Mouse (Mus musculus) left cerebral cortex, adult 2 months (tissue): ENCODE measurements around the gene Prrx1. TPM values are rescaled to one million over a fixed set of nuclear protein-coding genes. Genes with fewer than 3 reads are reported as not detected.

Source experiments
- DNase-seq, 2 experiments: peaks; one replicate each; pipeline ENCODE4 v3.0.0; 2021 to 2022; ENCODE audit warnings: low spot score in 2 of 2, mixed read lengths in 1 of 2; ENCODE audit errors: extremely low spot score in 1 of 2
- H3K27ac ChIP-seq: fragments of 200-600 bp; 2 replicates; pipeline ENCODE4 v1.8.1; 2022
- H3K4me3 ChIP-seq: fragments of 200-600 bp; 2 replicates; pipeline ENCODE4 v1.8.1; 2022
- CTCF ChIP-seq: fragments of 200-600 bp; IDR thresholded peaks from 2 replicates; pipeline ENCODE4 v1.8.1; 2022; ENCODE audit warnings: antibody characterized with exemption, mild to moderate bottlenecking, moderate library complexity
- intact Hi-C: fragments of 180-260 bp; cut with DNase I; formaldehyde crosslinking; loops from one replicate; pipeline ENCODE4 v1.15.1; 2025
- long read RNA-seq, 2 experiments: library from polyadenylated mRNA; stranded (forward); transcript quantifications; one replicate each; pipeline ENCODE4 v2.0.0; 2021; ENCODE audit warnings: borderline mapping rate in 2 of 2
- total RNA-seq, 2 experiments: library from RNA; stranded (reverse); gene quantifications; 2 replicates each; pipeline ENCODE4 v1.2.3; 2021

Gene Prrx1
- 1 to 10 TPM; 4.4 to 6.1 TPM for total RNA-seq
- long read RNA-seq, experiment 1, full-length matches to known transcripts = 4 of 4 reads
- long read RNA-seq, experiment 1, partial matches to known transcripts = 0 of 4 reads
- long read RNA-seq, experiment 1, other reads (novel, unspliced or antisense) = 0 of 4 reads
- long read RNA-seq, experiment 2, full-length matches to known transcripts = 4 of 4 reads
- long read RNA-seq, experiment 2, partial matches to known transcripts = 0 of 4 reads
- long read RNA-seq, experiment 2, other reads (novel, unspliced or antisense) = 0 of 4 reads

GRCm38 (mm10) chr1:163313101-163313773 lies at the start of gene Prrx1:
TSS of gene Prrx1 (minus strand) at chr1:163313710.
- no peak; the same call in 1 of the 2 replicates for TF ChIP-seq CTCF
- Histone ChIP-seq H3K27ac (peak within 1 kb of the TSS; percentile 21), H3K4me3 (peak within 1 kb of the TSS; percentile 52)
- DNase-seq = no peak
- intact Hi-C loops = loop anchor here (5.0 kb wide), 1 partner anchor 89 kb away; the partner anchor contains the start of gene Gorab

- TF ChIP-seq CTCF = no peak
- no peak for DNase-seq
- intact Hi-C loops = no loop called here
- no peak overlapping the region for H3K27ac ChIP-seq
- H3K4me3 ChIP-seq = no peak overlapping the region
These were observed 48.7 kb upstream of the Prrx1 start for GRCm38 (mm10) chr1:163362202-163362601.

- Histone ChIP-seq H3K27ac (no peak overlapping the region), H3K4me3 (no peak overlapping the region)
- intact Hi-C loops = no loop called here
- no peak for TF ChIP-seq CTCF
- no peak for DNase-seq
These were observed 47.9 kb upstream of the Prrx1 start for GRCm38 (mm10) chr1:163361376-163361775.

- no peak overlapping the region for H3K4me3 ChIP-seq
- intact Hi-C loops = no loop called here
- no peak overlapping the region for H3K27ac ChIP-seq
- no peak for TF ChIP-seq CTCF
- DNase-seq = no peak
These were observed 47.3 kb upstream of the Prrx1 start for GRCm38 (mm10) chr1:163360796-163361195.

GRCm38 (mm10) chr1:163359521-163359920 lies 46.0 kb upstream of the Prrx1 start:
- DNase-seq = no peak
- no peak overlapping the region for H3K27ac ChIP-seq
- no peak for TF ChIP-seq CTCF
- H3K4me3 ChIP-seq = no peak overlapping the region
- intact Hi-C loops = no loop called here

GRCm38 (mm10) chr1:163358165-163358564 lies 44.7 kb upstream of the Prrx1 start:
- no peak for DNase-seq
- intact Hi-C loops = no loop called here
- TF ChIP-seq CTCF = no peak
- no peak overlapping the region for H3K4me3 ChIP-seq
- H3K27ac ChIP-seq = no peak overlapping the region

GRCm38 (mm10) chr1:163357733-163358132 lies 44.2 kb upstream of the Prrx1 start:
- H3K27ac ChIP-seq = no peak overlapping the region
- intact Hi-C loops = no loop called here
- TF ChIP-seq CTCF = no peak
- H3K4me3 ChIP-seq = no peak overlapping the region
- DNase-seq = no peak

- no peak overlapping the region for H3K4me3 ChIP-seq
- intact Hi-C loops = no loop called here
- no peak for TF ChIP-seq CTCF
These were observed 42.7 kb upstream of the Prrx1 start for GRCm38 (mm10) chr1:163356167-163356566.

GRCm38 (mm10) chr1:163355626-163356156 lies 42.2 kb upstream of the Prrx1 start:
- no peak for TF ChIP-seq CTCF

More at GRCm38 (mm10) chr1:163356167-163356566, 42.7 kb upstream of the Prrx1 start:
- DNase-seq = no peak
- H3K27ac ChIP-seq = no peak overlapping the region

GRCm38 (mm10) chr1:163350988-163351387 lies 37.5 kb upstream of the Prrx1 start:
- Histone ChIP-seq H3K4me3 (no peak overlapping the region), H3K27ac (no peak overlapping the region)
- DNase-seq = no peak
- no peak for TF ChIP-seq CTCF
- intact Hi-C loops = no loop called here

More at GRCm38 (mm10) chr1:163355626-163356156, 42.2 kb upstream of the Prrx1 start:
- DNase-seq = no peak
- Histone ChIP-seq H3K4me3 (no peak overlapping the region), H3K27ac (no peak overlapping the region)
- intact Hi-C loops = no loop called here

- DNase-seq = no peak
- no peak for TF ChIP-seq CTCF
- no peak overlapping the region for H3K4me3 ChIP-seq
- no peak overlapping the region for H3K27ac ChIP-seq
- intact Hi-C loops = no loop called here
These were observed 32.0 kb upstream of the Prrx1 start for GRCm38 (mm10) chr1:163345541-163345940.

- Histone ChIP-seq H3K27ac (no peak overlapping the region), H3K4me3 (no peak overlapping the region)
- no peak for DNase-seq
- intact Hi-C loops = no loop called here
- TF ChIP-seq CTCF = peak; percentile 40
These were observed 31.4 kb upstream of the Prrx1 start for GRCm38 (mm10) chr1:163344931-163345330.

- intact Hi-C loops = no loop called here
- DNase-seq = no peak
These were observed 25.7 kb upstream of the Prrx1 start for GRCm38 (mm10) chr1:163339219-163339561.

More at GRCm38 (mm10) chr1:163339219-163339561, 25.7 kb upstream of the Prrx1 start:
- TF ChIP-seq CTCF = no peak
- Histone ChIP-seq H3K27ac (no peak overlapping the region), H3K4me3 (no peak overlapping the region)
